Mouse (Mus musculus) erythroblast, adult 5-6 weeks (primary cell): ENCODE data around the gene Cyp21a1. TPM values are rescaled to one million over a fixed set of nuclear protein-coding genes. Genes with fewer than 3 reads are reported as not detected.

Experiments
- total RNA-seq, 2 experiments: library from RNA; stranded (forward) in 1 of 2; stranded (reverse) in 1 of 2; fragments of 150-400 nt in 1 of 2; fragments of 200-764, 138-1000 nt in 1 of 2; gene quantifications; 2 replicates each; pipeline versions ENCODE4 v1.2.3 to v1.2.4; 2015 to 2017; ENCODE audit warnings: low replicate concordance in 2 of 2

Cyp21a1 gene
- total RNA-seq, 2 experiments from 2014 or later, result not detected

Other genes with a start within 250 kb of the Cyp21a1 start
Only the 30 nearest of the 34 such genes appear.
- 69.6 and 82.3 TPM in 2 replicates for gene Gpsm3, start 214.8 kb downstream of the Cyp21a1 start, total RNA-seq (2015; ENCODE audit: low replicate concordance)
- 11.6 and 21.3 TPM in 2 replicates for gene Gpsm3, start 214.8 kb downstream of the Cyp21a1 start, total RNA-seq (2017; ENCODE audit: low replicate concordance)
- 8.4 and 10.4 TPM in 2 replicates for gene Pbx2, start 213.3 kb downstream of the Cyp21a1 start, total RNA-seq (2015; ENCODE audit: low replicate concordance)
- 5.5 and 5.9 TPM in 2 replicates for gene Pbx2, start 213.3 kb downstream of the Cyp21a1 start, total RNA-seq (2017; ENCODE audit: low replicate concordance)
- gene Ager, start 206.7 kb downstream of the Cyp21a1 start, total RNA-seq (2015; ENCODE audit: low replicate concordance), result 0.84 TPM in 1 of 2 replicates, not detected in the other
- 0.26 and 1.7 TPM in 2 replicates for gene Ager, start 206.7 kb downstream of the Cyp21a1 start, total RNA-seq (2017; ENCODE audit: low replicate concordance)
- 22.2 and 30.2 TPM in 2 replicates for gene Rnf5, start 200.9 kb downstream of the Cyp21a1 start, total RNA-seq (2015; ENCODE audit: low replicate concordance)
- 4.1 and 6.1 TPM in 2 replicates for gene Rnf5, start 200.9 kb downstream of the Cyp21a1 start, total RNA-seq (2017; ENCODE audit: low replicate concordance)
- 9.6 and 16.5 TPM in 2 replicates for gene Agpat1, start 200.3 kb downstream of the Cyp21a1 start, total RNA-seq (2015; ENCODE audit: low replicate concordance)
- gene Agpat1, start 200.3 kb downstream of the Cyp21a1 start, total RNA-seq (2017; ENCODE audit: low replicate concordance), result 8.2 and 12.4 TPM in 2 replicates
- 2.3 TPM in 1 of 2 replicates, not detected in the other for gene Egfl8, start 188.6 kb downstream of the Cyp21a1 start, total RNA-seq (2015; ENCODE audit: low replicate concordance)
- 0.34 TPM in 1 of 2 replicates, not detected in the other for gene Egfl8, start 188.6 kb downstream of the Cyp21a1 start, total RNA-seq (2017; ENCODE audit: low replicate concordance)
- 13.6 and 21.3 TPM in 2 replicates for gene Ppt2, start 176.1 kb downstream of the Cyp21a1 start, total RNA-seq (2015; ENCODE audit: low replicate concordance)
- gene Ppt2, start 176.1 kb downstream of the Cyp21a1 start, total RNA-seq (2017; ENCODE audit: low replicate concordance), result 2.9 and 3.3 TPM in 2 replicates
- not detected in 2 replicates for gene Prrt1, start 175.0 kb downstream of the Cyp21a1 start, total RNA-seq (2015; ENCODE audit: low replicate concordance)
- gene Prrt1, start 175.0 kb downstream of the Cyp21a1 start, total RNA-seq (2017; ENCODE audit: low replicate concordance), result not detected in 2 replicates
- gene Fkbpl, start 159.8 kb downstream of the Cyp21a1 start, total RNA-seq (2015; ENCODE audit: low replicate concordance), result not detected in 2 replicates
- gene Fkbpl, start 159.8 kb downstream of the Cyp21a1 start, total RNA-seq (2017; ENCODE audit: low replicate concordance), result 0.42 and 3.9 TPM in 2 replicates
- 4.2 and 6.9 TPM in 2 replicates for gene Atf6b, start 157.4 kb downstream of the Cyp21a1 start, total RNA-seq (2015; ENCODE audit: low replicate concordance)
- gene Atf6b, start 157.4 kb downstream of the Cyp21a1 start, total RNA-seq (2017; ENCODE audit: low replicate concordance), result 4.0 and 6.1 TPM in 2 replicates
- gene Tnxb, start 134.0 kb downstream of the Cyp21a1 start, total RNA-seq (2015; ENCODE audit: low replicate concordance), result not detected in 2 replicates
- not detected in 2 replicates for gene Tnxb, start 134.0 kb downstream of the Cyp21a1 start, total RNA-seq (2017; ENCODE audit: low replicate concordance)
- 0.38 and 0.84 TPM in 2 replicates for gene C4b, start 60.7 kb downstream of the Cyp21a1 start, total RNA-seq (2015; ENCODE audit: low replicate concordance)
- gene C4b, start 60.7 kb downstream of the Cyp21a1 start, total RNA-seq (2017; ENCODE audit: low replicate concordance), result not detected in 2 replicates
- gene Stk19, start 32.4 kb upstream of the Cyp21a1 start, total RNA-seq (2015; ENCODE audit: low replicate concordance), result 8.3 and 8.6 TPM in 2 replicates
- gene Stk19, start 32.4 kb upstream of the Cyp21a1 start, total RNA-seq (2017; ENCODE audit: low replicate concordance), result 5.9 TPM in 2 replicates
- 6.5 and 6.9 TPM in 2 replicates for gene Dxo, start 32.5 kb upstream of the Cyp21a1 start, total RNA-seq (2015; ENCODE audit: low replicate concordance)
- gene Dxo, start 32.5 kb upstream of the Cyp21a1 start, total RNA-seq (2017; ENCODE audit: low replicate concordance), result 3.5 and 19.9 TPM in 2 replicates
- 4.8 and 9.8 TPM in 2 replicates for gene Skiv2l, start 45.6 kb upstream of the Cyp21a1 start, total RNA-seq (2015; ENCODE audit: low replicate concordance)
- gene Skiv2l, start 45.6 kb upstream of the Cyp21a1 start, total RNA-seq (2017; ENCODE audit: low replicate concordance), result 16.0 and 20.4 TPM in 2 replicates
- gene Nelfe, start 45.8 kb upstream of the Cyp21a1 start, total RNA-seq (2015; ENCODE audit: low replicate concordance), result 23.0 and 30.0 TPM in 2 replicates
- 16.3 and 19.7 TPM in 2 replicates for gene Nelfe, start 45.8 kb upstream of the Cyp21a1 start, total RNA-seq (2017; ENCODE audit: low replicate concordance)
- gene Cfb, start 58.0 kb upstream of the Cyp21a1 start, total RNA-seq (2015; ENCODE audit: low replicate concordance), result not detected in 2 replicates
- gene Cfb, start 58.0 kb upstream of the Cyp21a1 start, total RNA-seq (2017; ENCODE audit: low replicate concordance), result 0.43 and 0.56 TPM in 2 replicates
- gene Zbtb12, start 74.9 kb upstream of the Cyp21a1 start, total RNA-seq (2015; ENCODE audit: low replicate concordance), result 0.38 and 0.42 TPM in 2 replicates
- gene Zbtb12, start 74.9 kb upstream of the Cyp21a1 start, total RNA-seq (2017; ENCODE audit: low replicate concordance), result 0.98 TPM in 1 of 2 replicates, not detected in the other
- 1.5 TPM in 1 of 2 replicates, not detected in the other for gene Gm20547, start 77.5 kb upstream of the Cyp21a1 start, total RNA-seq (2015; ENCODE audit: low replicate concordance)
- gene Gm20547, start 77.5 kb upstream of the Cyp21a1 start, total RNA-seq (2017; ENCODE audit: low replicate concordance), result not detected in 2 replicates
- 3.6 TPM in 1 of 2 replicates, not detected in the other for gene C2, start 93.7 kb upstream of the Cyp21a1 start, total RNA-seq (2015; ENCODE audit: low replicate concordance)
- gene C2, start 93.7 kb upstream of the Cyp21a1 start, total RNA-seq (2017; ENCODE audit: low replicate concordance), result 0.98 TPM in 1 of 2 replicates, not detected in the other
- 18.8 and 19.9 TPM in 2 replicates for gene Ehmt2, start 93.9 kb upstream of the Cyp21a1 start, total RNA-seq (2015; ENCODE audit: low replicate concordance)
- gene Ehmt2, start 93.9 kb upstream of the Cyp21a1 start, total RNA-seq (2017; ENCODE audit: low replicate concordance), result 18.8 and 22.0 TPM in 2 replicates
- gene Slc44a4, start 109.9 kb upstream of the Cyp21a1 start, total RNA-seq (2015; ENCODE audit: low replicate concordance), result not detected in 2 replicates
- gene Slc44a4, start 109.9 kb upstream of the Cyp21a1 start, total RNA-seq (2017; ENCODE audit: low replicate concordance), result not detected in 2 replicates
- 12.3 and 12.9 TPM in 2 replicates for gene Neu1, start 126.7 kb upstream of the Cyp21a1 start, total RNA-seq (2015; ENCODE audit: low replicate concordance)
- gene Neu1, start 126.7 kb upstream of the Cyp21a1 start, total RNA-seq (2017; ENCODE audit: low replicate concordance), result 7.0 and 8.7 TPM in 2 replicates
- gene Hspa1b, start 154.7 kb upstream of the Cyp21a1 start, total RNA-seq (2015; ENCODE audit: low replicate concordance), result 4.0 and 7.3 TPM in 2 replicates
- 4.3 and 7.9 TPM in 2 replicates for gene Hspa1b, start 154.7 kb upstream of the Cyp21a1 start, total RNA-seq (2017; ENCODE audit: low replicate concordance)
- not detected in 2 replicates for gene Gm20481, start 165.4 kb upstream of the Cyp21a1 start, total RNA-seq (2015; ENCODE audit: low replicate concordance)
- gene Gm20481, start 165.4 kb upstream of the Cyp21a1 start, total RNA-seq (2017; ENCODE audit: low replicate concordance), result not detected in 2 replicates
- gene Hspa1a, start 167.6 kb upstream of the Cyp21a1 start, total RNA-seq (2015; ENCODE audit: low replicate concordance), result 1.5 and 2.9 TPM in 2 replicates
- 5.0 and 5.4 TPM in 2 replicates for gene Hspa1a, start 167.6 kb upstream of the Cyp21a1 start, total RNA-seq (2017; ENCODE audit: low replicate concordance)
- gene Hspa1l, start 168.1 kb upstream of the Cyp21a1 start, total RNA-seq (2015; ENCODE audit: low replicate concordance), result not detected in 2 replicates
- not detected in 2 replicates for gene Hspa1l, start 168.1 kb upstream of the Cyp21a1 start, total RNA-seq (2017; ENCODE audit: low replicate concordance)
- 46.8 and 50.3 TPM in 2 replicates for gene Lsm2, start 177.3 kb upstream of the Cyp21a1 start, total RNA-seq (2015; ENCODE audit: low replicate concordance)
- 11.2 and 16.7 TPM in 2 replicates for gene Lsm2, start 177.3 kb upstream of the Cyp21a1 start, total RNA-seq (2017; ENCODE audit: low replicate concordance)
- 24.4 and 33.4 TPM in 2 replicates for gene Vars, start 196.4 kb upstream of the Cyp21a1 start, total RNA-seq (2015; ENCODE audit: low replicate concordance)
- gene Vars, start 196.4 kb upstream of the Cyp21a1 start, total RNA-seq (2017; ENCODE audit: low replicate concordance), result 37.4 and 45.0 TPM in 2 replicates
- not detected in 2 replicates for gene Vwa7, start 212.0 kb upstream of the Cyp21a1 start, total RNA-seq (2015; ENCODE audit: low replicate concordance)
- not detected in 2 replicates for gene Vwa7, start 212.0 kb upstream of the Cyp21a1 start, total RNA-seq (2017; ENCODE audit: low replicate concordance)